Mouse (Mus musculus) CD4-positive naive resting alpha-beta T cell, adult 57 days (primary cell): ENCODE results near the gene Olfr573-ps1. TPM values are rescaled to one million over a fixed set of nuclear protein-coding genes. Genes with fewer than 3 reads are reported as not detected.

Source experiments
- total RNA-seq: library from RNA; stranded (reverse); gene quantifications from one replicate; pipeline ENCODE4 v1.2.4, GENCODE M21; 2023

Olfr573-ps1 gene
- not detected for total RNA-seq

DNA sequence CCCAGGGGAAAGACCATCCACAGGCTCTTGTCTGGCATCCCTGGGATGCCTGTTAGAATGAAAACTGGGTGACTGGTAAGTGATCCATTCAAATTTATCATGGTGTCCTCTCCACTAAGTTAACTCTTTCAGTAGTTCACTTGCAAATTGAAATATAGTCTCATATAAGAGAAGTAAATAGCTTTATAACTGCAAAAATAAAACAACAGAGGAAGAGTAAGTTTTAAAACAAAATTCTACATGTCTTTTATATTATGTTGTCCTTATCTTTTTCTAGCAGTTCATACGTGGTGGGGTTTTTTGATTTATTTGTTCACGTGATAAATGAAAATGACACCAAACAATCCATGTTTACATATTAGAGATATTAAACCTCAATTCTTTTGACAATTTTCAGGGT, at the start of gene Olfr573-ps1:
Olfr573-ps1 (minus strand) TSS at position 101 of the 400 bp plus-strand sequence.

DNA sequence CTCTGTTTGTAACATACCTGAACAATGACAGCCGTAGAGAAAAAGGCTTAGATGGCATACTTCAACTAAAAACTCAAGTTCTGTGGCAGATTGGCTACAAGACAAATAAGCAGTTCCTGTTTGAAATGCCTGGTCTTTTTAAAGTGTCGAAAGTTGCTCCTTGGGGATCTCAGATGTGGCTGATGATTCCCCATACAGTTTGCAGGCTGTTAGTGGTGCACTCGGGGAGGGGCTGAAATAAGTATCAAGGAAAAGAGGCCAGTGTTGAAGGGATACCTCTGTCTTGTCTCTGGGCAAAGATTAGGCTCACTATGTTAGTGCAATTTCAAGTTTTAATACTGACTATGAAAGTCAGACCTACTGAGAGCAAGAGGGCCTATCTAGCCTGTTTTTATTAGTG, 46.8 kb upstream of the Olfr573-ps1 start, which contains the start of gene Olfr578:
Olfr578 (minus strand) TSS at position 101 of the 400 bp plus-strand sequence.

DNA sequence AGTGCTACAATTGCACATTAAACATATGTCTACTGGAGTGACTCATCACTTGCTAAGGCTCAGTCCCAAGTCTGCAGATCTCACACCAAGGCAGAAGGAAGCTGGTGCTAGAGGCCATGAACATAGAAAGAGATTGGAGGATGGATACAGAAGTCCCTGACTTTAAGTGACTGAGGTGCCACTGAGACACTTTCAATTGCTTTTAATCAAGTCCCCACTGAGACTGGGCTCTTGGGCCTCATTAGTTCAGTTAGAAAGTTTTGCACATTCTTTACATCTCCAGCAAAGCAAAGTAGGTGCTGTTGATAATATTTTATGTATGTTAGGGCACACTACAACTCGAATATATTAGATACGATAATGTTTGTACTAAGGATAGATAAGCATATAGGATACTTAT, 33.5 kb upstream of the Olfr573-ps1 start, which contains the start of gene Olfr577:
Olfr577 (minus strand) TSS at position 101 of the 400 bp plus-strand sequence.

DNA sequence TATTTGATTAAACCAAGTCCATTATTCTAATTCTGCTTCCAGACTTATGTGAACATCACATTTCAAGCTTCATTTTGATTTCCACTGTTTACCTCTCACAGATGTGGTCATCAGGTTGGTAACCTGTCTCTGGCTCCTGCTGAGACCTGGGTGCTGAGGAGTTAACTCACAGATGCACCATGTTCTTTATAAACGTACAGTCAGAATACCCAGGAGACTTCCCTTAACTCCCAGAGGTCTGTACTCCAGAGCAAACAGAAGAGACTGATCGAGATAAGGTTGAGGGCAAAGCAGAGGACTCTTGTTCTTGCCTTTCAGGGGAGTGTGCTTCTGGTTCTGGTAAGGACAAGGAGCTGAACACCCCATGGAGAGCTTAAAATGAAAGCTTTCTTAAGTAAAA, 20.0 kb upstream of the Olfr573-ps1 start, which contains the start of gene Olfr576:
Olfr576 (plus strand) TSS at position 301 of the 400 bp plus-strand sequence.

DNA sequence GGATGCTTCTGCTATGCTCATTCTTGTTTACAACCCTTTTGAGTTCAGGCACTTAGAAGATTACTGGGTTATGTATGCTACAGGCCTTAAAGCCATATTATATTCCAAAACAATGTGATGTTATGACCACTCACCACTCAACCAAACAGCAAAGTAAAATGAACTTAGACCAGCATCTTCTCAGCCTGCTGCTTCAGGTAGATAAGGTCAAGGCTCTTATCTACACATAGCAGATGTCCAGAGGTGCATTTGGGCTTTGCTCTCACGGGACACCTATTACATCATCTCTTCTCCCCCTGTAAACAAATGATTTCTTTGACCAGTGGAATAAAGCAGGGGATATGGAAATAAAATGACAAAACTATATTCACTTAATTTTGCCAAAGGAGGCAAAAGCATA, 16.2 kb upstream of the Olfr573-ps1 start, which contains the start of gene Olfr575:
Olfr575 (minus strand) TSS at position 183 of the 400 bp plus-strand sequence.

DNA sequence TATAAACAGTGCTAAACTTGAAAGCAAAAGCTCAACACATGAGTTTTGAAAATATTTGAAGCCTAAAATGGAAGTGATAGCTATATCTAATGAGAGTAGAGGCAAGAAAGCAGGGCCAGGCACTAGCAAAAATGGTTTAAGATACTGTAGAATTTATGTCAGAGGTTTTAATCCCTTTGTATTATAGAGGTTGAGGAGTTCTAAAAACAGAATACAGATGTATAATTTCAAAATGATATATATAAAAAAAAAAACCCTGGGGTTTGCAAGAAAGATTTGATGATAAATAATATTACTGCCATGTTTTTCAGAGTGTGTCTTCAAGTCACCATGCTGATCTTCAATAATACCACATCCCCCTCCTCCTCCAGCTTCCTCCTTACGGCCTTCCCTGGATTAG, 5.8 kb upstream of the Olfr573-ps1 start, which contains the start of gene Olfr574:
Olfr574 (plus strand) TSS at position 301 of the 400 bp plus-strand sequence.

DNA sequence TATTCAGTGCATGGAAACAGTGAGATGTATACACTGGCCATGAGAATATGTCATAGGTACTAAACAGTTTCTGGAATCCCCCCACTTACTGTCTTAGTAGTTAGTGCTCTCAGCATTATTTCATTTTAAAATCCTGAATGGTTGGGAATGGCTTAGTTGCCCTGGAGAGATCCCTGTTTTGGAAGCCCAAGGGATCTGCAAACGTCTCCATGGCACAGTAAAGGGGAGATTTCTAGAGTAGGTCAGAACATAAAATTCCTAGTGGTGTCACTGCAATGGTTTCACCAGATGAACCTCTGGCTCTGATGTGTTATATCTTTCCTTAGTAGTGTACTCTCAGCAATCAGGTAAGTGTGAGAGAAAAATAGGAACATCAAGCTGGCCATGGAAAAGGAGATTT, 18.3 kb downstream of the Olfr573-ps1 start, which contains the start of gene Olfr572:
Olfr572 (plus strand) TSS at position 301 of the 400 bp plus-strand sequence.

DNA sequence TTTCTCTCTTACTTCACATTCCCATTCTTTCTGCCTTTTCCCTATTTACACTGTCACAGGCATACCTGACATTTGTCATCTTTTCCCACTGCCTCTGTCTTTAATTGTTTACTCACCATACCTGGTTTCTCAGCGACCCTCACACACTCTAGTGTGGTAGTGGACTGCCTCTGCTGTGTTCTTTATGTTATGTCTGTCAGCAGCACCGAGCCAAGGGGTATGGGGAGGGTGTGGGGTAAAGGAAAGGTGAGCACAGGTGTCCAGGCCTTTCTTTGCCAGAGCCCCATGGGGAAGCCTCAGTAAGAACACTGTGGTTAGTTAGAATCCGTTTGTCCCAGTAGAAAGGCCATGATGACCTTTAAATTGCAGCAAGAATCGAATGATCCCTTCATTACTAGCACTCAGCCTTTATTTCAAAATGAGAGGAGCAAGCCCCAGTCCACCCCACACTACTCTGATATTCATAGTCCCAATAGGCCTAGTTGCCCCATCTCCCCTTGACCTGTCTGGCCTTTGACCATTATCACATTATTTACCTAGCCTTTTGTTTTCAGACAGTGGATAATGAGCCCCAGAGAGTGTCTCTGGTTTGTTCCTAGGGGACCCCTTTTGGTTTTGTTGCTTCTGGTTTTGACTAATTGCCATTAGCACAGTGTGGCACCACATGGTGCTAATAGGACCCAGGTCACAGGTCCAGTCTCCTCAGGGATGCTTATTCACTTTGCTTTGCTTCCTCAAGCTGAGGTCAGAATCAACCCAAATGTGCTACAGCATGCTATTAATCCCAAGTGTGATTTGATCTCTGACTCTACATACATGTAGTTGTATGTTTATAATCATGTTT, 25.1 kb downstream of the Olfr573-ps1 start, which contains the start of gene Olfr571:
Olfr571 (minus strand) TSS at position 505 of the 844 bp plus-strand sequence.

Other genes with a start within 250 kb of the Olfr573-ps1 start
- not detected for gene Olfr557, start 246.7 kb downstream of the Olfr573-ps1 start, total RNA-seq
- not detected for gene Olfr558, start 240.4 kb downstream of the Olfr573-ps1 start, total RNA-seq
- not detected for gene Olfr33, start 223.5 kb downstream of the Olfr573-ps1 start, total RNA-seq
- gene Olfr559, start 215.1 kb downstream of the Olfr573-ps1 start, total RNA-seq: not detected
- gene Olfr560, start 183.2 kb downstream of the Olfr573-ps1 start, total RNA-seq: not detected
- gene Olfr78, start 183.1 kb downstream of the Olfr573-ps1 start, total RNA-seq: not detected
- gene Olfr561, start 171.4 kb downstream of the Olfr573-ps1 start, total RNA-seq: not detected
- gene Olfr564, start 139.1 kb downstream of the Olfr573-ps1 start, total RNA-seq: not detected
- gene Olfr566, start 83.8 kb downstream of the Olfr573-ps1 start, total RNA-seq: not detected
- gene Olfr568, start 65.5 kb downstream of the Olfr573-ps1 start, total RNA-seq: not detected
- not detected for gene Olfr569, start 51.7 kb downstream of the Olfr573-ps1 start, total RNA-seq
- not detected for gene Olfr570, start 48.0 kb downstream of the Olfr573-ps1 start, total RNA-seq
- not detected for gene Olfr571, start 25.0 kb downstream of the Olfr573-ps1 start, total RNA-seq
- not detected for gene Olfr572, start 18.2 kb downstream of the Olfr573-ps1 start, total RNA-seq
- not detected for gene Olfr574, start 5.9 kb upstream of the Olfr573-ps1 start, total RNA-seq
- not detected for gene Olfr575, start 16.2 kb upstream of the Olfr573-ps1 start, total RNA-seq
- not detected for gene Olfr576, start 20.1 kb upstream of the Olfr573-ps1 start, total RNA-seq
- gene Olfr577, start 33.4 kb upstream of the Olfr573-ps1 start, total RNA-seq: not detected
- not detected for gene Olfr578, start 46.7 kb upstream of the Olfr573-ps1 start, total RNA-seq
- gene Olfr582, start 95.4 kb upstream of the Olfr573-ps1 start, total RNA-seq: not detected
- not detected for gene Olfr583, start 108.7 kb upstream of the Olfr573-ps1 start, total RNA-seq
- gene Olfr584, start 139.3 kb upstream of the Olfr573-ps1 start, total RNA-seq: not detected
- not detected for gene Olfr585, start 155.1 kb upstream of the Olfr573-ps1 start, total RNA-seq
- not detected for gene Olfr586, start 183.1 kb upstream of the Olfr573-ps1 start, total RNA-seq
- gene Olfr588-ps1, start 198.3 kb upstream of the Olfr573-ps1 start, total RNA-seq: not detected
- gene Olfr589, start 213.8 kb upstream of the Olfr573-ps1 start, total RNA-seq: not detected
- not detected for gene Olfr591, start 235.8 kb upstream of the Olfr573-ps1 start, total RNA-seq
- not detected for gene Olfr592, start 242.2 kb upstream of the Olfr573-ps1 start, total RNA-seq